Mouse (Mus musculus): ENCODE results near the gene Batf2. TPM values are rescaled to one million over a fixed set of nuclear protein-coding genes. Genes with fewer than 3 reads are reported as not detected.
A peak's percentile ranks its signal among the peaks of the same experiment; 100 is the strongest.
"Not testable (repeated sequence)": the region's sequence is repeated elsewhere in the genome, so short reads cannot be mapped to it uniquely, and the experiment has no call there.

The Batf2 gene
- polyA plus RNA-seq, 1 experiment from 2014 or later, result not detected

DNA sequence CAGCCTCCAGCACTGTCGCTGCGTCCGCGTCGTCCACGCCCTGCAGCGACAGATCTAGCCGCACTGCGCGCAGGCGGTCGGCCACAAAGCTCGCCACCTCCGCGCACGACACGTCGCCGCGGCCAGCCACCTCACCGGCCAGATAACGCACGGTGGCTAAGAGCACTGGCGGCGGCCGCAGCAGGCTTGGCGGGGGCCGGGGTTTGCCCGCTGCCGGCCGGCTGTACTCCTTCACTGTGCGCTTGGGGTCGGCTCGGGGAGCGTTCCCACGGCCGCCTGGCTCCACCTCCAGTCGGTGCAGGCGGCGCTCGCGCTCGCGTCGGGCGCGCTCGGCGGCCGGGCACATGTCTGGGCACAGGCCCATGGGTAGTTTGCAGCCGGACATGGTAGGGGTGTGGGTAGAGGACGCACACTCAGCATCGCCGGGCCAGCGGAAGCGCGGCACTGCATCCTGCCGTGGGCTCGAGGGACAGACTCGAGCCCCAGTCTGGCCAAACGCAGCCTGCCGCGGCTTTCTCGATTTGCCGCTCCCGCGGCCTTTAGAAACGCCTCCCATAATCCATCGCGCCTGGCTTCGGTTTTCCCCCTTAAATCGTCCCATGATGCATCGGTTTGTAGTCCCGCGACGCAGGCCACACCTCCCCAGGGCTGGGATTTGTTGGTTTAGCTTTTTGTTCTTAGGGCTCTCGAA lies 22.7 kb upstream of the Batf2 start, which contains the start of gene Sac3d1:
Gene Sac3d1 (minus strand): TSS at position 665 of the 691 bp plus-strand sequence.
- peak; percentile 85 for ATAC-seq (ENCODE audit: insufficient number of reproducible peaks, low FRiP score)
- Histone ChIP-seq H3K27ac (ENCODE audit: poor library complexity, severe bottlenecking) (peak within 1 kb of the TSS; percentile 92), H3K36me3 (peaks cover 38% of the 10 kb centered on the region), H3K4me2 (peak within 1 kb of the TSS; percentile 77), H3K4me1 (replicated peaks) (peaks cover 25% of the 10 kb centered on the region), H3K27me3 (replicated peaks) (no peaks in the 10 kb centered on the region), H3K9me3 (replicated peaks) (no peaks in the 10 kb centered on the region), H3K4me3 (peak within 1 kb of the TSS; percentile 70), H3K9ac (peak within 1 kb of the TSS; percentile 86)
- WGBS, result under 1% methylated on average over 77 of the region's 77 CpGs

- Histone ChIP-seq H3K4me3 (peak overlapping the region; percentile 70), H3K9me3 (replicated peaks) (no peaks in the 10 kb centered on the region), H3K9ac (peak overlapping the region; percentile 86), H3K4me2 (peak overlapping the region; percentile 77), H3K27me3 (replicated peaks) (no peaks in the 10 kb centered on the region), H3K4me1 (replicated peaks) (peaks cover 25% of the 10 kb centered on the region), H3K36me3 (peaks cover 39% of the 10 kb centered on the region), H3K27ac (ENCODE audit: poor library complexity, severe bottlenecking) (peak overlapping the region; percentile 92)
- WGBS, result 2% methylated on average over 8 of the region's 8 CpGs
- peak; percentile 1; the same call in 1 of the 2 replicates for ATAC-seq (ENCODE audit: insufficient number of reproducible peaks, low FRiP score)
Observed at GRCm38 (mm10) chr19:6118677-6119185, 22.1 kb upstream of the Batf2 start.

- H3K36me3 ChIP-seq, result peaks cover 16% of the 10 kb centered on the region; the same call in 1 of the 2 replicates
- no peaks in the 10 kb centered on the region for H3K27me3 ChIP-seq (replicated peaks)
- no peak for ATAC-seq (ENCODE audit: insufficient number of reproducible peaks, low FRiP score)
- H3K4me1 ChIP-seq (replicated peaks), result peaks cover 16% of the 10 kb centered on the region
- H3K9me3 ChIP-seq (replicated peaks), result no peaks in the 10 kb centered on the region
- 22% methylated on average over 16 of the region's 19 CpGs for WGBS
- H3K4me2 ChIP-seq, result peak overlapping the region; percentile 38
- H3K4me3 ChIP-seq, result no peak overlapping the region
- peak overlapping the region; percentile 37; the same call in 1 of the 2 replicates for H3K9ac ChIP-seq
- H3K27ac ChIP-seq (ENCODE audit: poor library complexity, severe bottlenecking), result no peak overlapping the region
Observed at GRCm38 (mm10) chr19:6121761-6122160, 19.0 kb upstream of the Batf2 start.

GRCm38 (mm10) chr19:6123330-6123729 lies 17.5 kb upstream of the Batf2 start:
- 83% methylated on average over 8 of the region's 8 CpGs for WGBS
- Histone ChIP-seq H3K4me2 (no peak overlapping the region), H3K36me3 (peaks cover 16% of the 10 kb centered on the region; the same call in 1 of the 2 replicates), H3K4me3 (no peak overlapping the region), H3K27me3 (replicated peaks) (no peaks in the 10 kb centered on the region), H3K27ac (ENCODE audit: poor library complexity, severe bottlenecking) (no peak overlapping the region), H3K9ac (no peak overlapping the region), H3K9me3 (replicated peaks) (no peaks in the 10 kb centered on the region), H3K4me1 (replicated peaks) (peaks cover 11% of the 10 kb centered on the region)
- no peak for ATAC-seq (ENCODE audit: insufficient number of reproducible peaks, low FRiP score)

DNA sequence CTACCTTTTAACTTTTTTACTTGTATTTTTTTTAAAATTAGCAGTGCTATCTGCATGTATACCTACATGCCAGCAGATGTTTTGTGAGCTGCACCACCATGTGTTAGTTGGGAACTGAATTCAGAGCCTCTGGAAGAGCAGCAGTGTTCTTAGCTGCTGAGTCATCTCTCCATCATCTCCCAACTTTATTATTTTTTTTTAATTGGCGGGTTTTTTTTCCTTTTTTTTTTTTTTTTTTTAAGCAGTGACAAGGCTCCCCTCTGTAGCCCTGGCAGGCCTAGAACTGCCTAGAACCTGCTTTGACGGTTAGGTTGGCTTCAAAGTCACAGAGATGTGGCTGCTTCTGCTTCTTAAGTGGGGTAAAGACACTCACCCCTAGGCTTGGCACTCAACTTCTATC lies 15.9 kb upstream of the Batf2 start:
- 67% methylated on average over 2 of the region's 2 CpGs for WGBS
- ATAC-seq (ENCODE audit: insufficient number of reproducible peaks, low FRiP score), result no peak

DNA sequence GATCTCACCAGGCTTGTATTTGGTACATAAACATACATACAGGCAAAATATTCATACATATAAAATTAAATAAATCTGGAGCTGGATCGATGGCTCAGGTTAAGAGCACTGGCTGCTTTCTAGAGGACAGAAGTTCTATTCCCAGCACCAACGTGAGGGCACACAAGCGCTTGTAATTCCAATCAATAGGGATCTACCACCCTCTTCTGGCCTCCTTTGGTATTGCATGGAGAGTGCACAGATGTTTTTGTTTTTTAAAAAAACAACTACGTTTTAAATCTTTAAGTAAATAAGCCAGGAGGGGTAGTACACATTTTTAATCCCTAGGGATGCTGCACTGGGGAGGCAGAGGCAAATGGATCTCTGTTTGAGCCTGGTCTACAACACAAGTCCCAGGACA lies 14.5 kb upstream of the Batf2 start:
- Histone ChIP-seq H3K4me1 (replicated peaks) (peaks cover 5% of the 10 kb centered on the region), H3K4me3 (no peak overlapping the region), H3K4me2 (no peak overlapping the region), H3K27me3 (replicated peaks) (no peaks in the 10 kb centered on the region), H3K9ac (no peak overlapping the region), H3K27ac (ENCODE audit: poor library complexity, severe bottlenecking) (no peak overlapping the region), H3K36me3 (peaks cover 7% of the 10 kb centered on the region; the same call in 1 of the 2 replicates), H3K9me3 (replicated peaks) (no peaks in the 10 kb centered on the region)
- 21% methylated on average over 4 of the region's 4 CpGs for WGBS
- ATAC-seq (ENCODE audit: insufficient number of reproducible peaks, low FRiP score), result no peak

More for the DNA sequence above, 15.9 kb upstream of the Batf2 start:
- H3K27ac ChIP-seq (ENCODE audit: poor library complexity, severe bottlenecking), result no peak overlapping the region
- no peaks in the 10 kb centered on the region for H3K27me3 ChIP-seq (replicated peaks)
- H3K36me3 ChIP-seq, result peaks cover 16% of the 10 kb centered on the region; the same call in 1 of the 2 replicates
- no peak overlapping the region for H3K4me2 ChIP-seq
- no peak overlapping the region for H3K4me3 ChIP-seq
- H3K9me3 ChIP-seq (replicated peaks), result no peaks in the 10 kb centered on the region
- H3K4me1 ChIP-seq (replicated peaks), result peaks cover 5% of the 10 kb centered on the region
- H3K9ac ChIP-seq, result no peak overlapping the region

- Histone ChIP-seq H3K4me3 (peak overlapping the region; percentile 68), H3K36me3 (peaks cover 7% of the 10 kb centered on the region; the same call in 1 of the 2 replicates), H3K4me2 (peak overlapping the region; percentile 73), H3K4me1 (replicated peaks) (peaks cover under 1% of the 10 kb centered on the region), H3K27ac (ENCODE audit: poor library complexity, severe bottlenecking) (peak overlapping the region; percentile 94), H3K9me3 (replicated peaks) (no peaks in the 10 kb centered on the region), H3K27me3 (replicated peaks) (no peaks in the 10 kb centered on the region), H3K9ac (peak overlapping the region; percentile 76)
- ATAC-seq (ENCODE audit: insufficient number of reproducible peaks, low FRiP score), result no peak
- 66% methylated on average over 10 of the region's 10 CpGs for whole genome bisulfite sequencing
Observed at GRCm38 (mm10) chr19:6126789-6127580, 13.8 kb upstream of the Batf2 start.

- Histone ChIP-seq H3K36me3 (peaks cover 5% of the 10 kb centered on the region; the same call in 1 of the 2 replicates), H3K27ac (ENCODE audit: poor library complexity, severe bottlenecking) (peak within 1 kb of the TSS; percentile 94), H3K27me3 (replicated peaks) (no peaks in the 10 kb centered on the region), H3K9ac (peak within 1 kb of the TSS; percentile 76), H3K4me3 (peak within 1 kb of the TSS; percentile 68), H3K9me3 (replicated peaks) (no peaks in the 10 kb centered on the region), H3K4me2 (peak within 1 kb of the TSS; percentile 73), H3K4me1 (replicated peaks) (no peaks in the 10 kb centered on the region; the same call in 1 of the 2 replicates)
- WGBS, result 0% methylated on average over 32 of the region's 32 CpGs
- ATAC-seq (ENCODE audit: insufficient number of reproducible peaks, low FRiP score), result peak; percentile 93
Observed at GRCm38 (mm10) chr19:6127760-6128341, 12.9 kb upstream of the Batf2 start, which contains the start of gene Snx15. Gene Snx15, minus strand, starts transcription at chr19:6128304.

- H3K27me3 ChIP-seq (replicated peaks); H3K4me2 ChIP-seq; ATAC-seq (ENCODE audit: insufficient number of reproducible peaks, low FRiP score); H3K9ac ChIP-seq; H3K4me3 ChIP-seq; H3K4me1 ChIP-seq (replicated peaks); H3K9me3 ChIP-seq (replicated peaks); H3K27ac ChIP-seq (ENCODE audit: poor library complexity, severe bottlenecking): not testable (repeated sequence)
- 70% methylated on average over 7 of the region's 7 CpGs for WGBS
- peaks cover 14% of the 10 kb centered on the region for H3K36me3 ChIP-seq
Observed at GRCm38 (mm10) chr19:6130414-6131128, 10.2 kb upstream of the Batf2 start.

DNA sequence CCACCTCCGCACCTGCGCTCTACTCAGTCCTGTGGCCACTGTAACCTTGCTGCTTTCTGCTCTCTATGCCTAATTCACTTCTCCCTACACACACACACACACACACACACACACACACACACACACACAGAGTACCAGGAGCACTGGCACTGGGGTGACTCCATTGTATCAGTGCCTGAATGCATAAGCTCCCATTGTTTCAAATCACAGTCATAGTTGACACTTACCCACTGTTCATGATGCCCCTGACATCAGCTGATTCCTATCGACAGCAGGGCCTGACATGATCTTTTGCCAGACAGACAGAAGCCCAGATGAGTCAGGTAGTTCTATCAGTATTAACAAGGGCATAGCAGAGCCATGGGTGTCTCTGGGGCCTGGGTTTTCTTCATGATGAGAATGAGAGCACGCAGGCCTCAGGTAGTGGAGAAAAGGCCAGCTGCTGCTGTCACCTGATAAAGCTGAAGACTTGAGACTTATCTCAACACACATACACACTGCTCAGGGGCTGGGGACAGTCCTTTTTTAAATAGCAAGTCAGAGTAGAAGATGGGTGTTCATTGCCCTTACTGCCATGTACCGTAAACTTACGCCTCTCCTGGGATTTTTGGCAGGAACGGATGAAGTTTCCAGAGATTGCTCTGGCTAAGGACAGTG lies 8.5 kb upstream of the Batf2 start:
- ATAC-seq (ENCODE audit: insufficient number of reproducible peaks, low FRiP score), result peak; percentile 66
- Histone ChIP-seq H3K36me3 (peaks cover 26% of the 10 kb centered on the region), H3K9me3 (replicated peaks) (no peaks in the 10 kb centered on the region), H3K4me2 (peak overlapping the region; percentile 18), H3K9ac (no peak overlapping the region), H3K27ac (ENCODE audit: poor library complexity, severe bottlenecking) (0 out of 2 replicates have a peak overlapping the region, but pooled peaks have one; percentile 5), H3K4me3 (no peak overlapping the region), H3K4me1 (replicated peaks) (no peaks in the 10 kb centered on the region; the same call in 1 of the 2 replicates), H3K27me3 (replicated peaks) (no peaks in the 10 kb centered on the region)
- WGBS, result 75% methylated on average over 7 of the region's 7 CpGs
